Mouse (Mus musculus) midbrain, embryonic 14.5 days (tissue): ENCODE results near the gene Cd28. TPM values are rescaled to one million over a fixed set of nuclear protein-coding genes. Genes with fewer than 3 reads are reported as not detected.
"Not testable (repeated sequence)": the region's sequence is repeated elsewhere in the genome, so short reads cannot be mapped to it uniquely, and the experiment has no call there.

Experiments
- ATAC-seq: fragments of 200-750 bp; cut with Nextera tagmentation; 2 replicates; pipeline ENCODE4 v1.8.0; 2017; ENCODE audit warnings: moderate number of reproducible peaks, moderate library complexity; ENCODE audit not compliant: low FRiP score, low TSS enrichment
- DNase-seq: peaks from one replicate; pipeline ENCODE4 v3.0.0-alpha.2; 2015
- H3K27ac ChIP-seq: fragments of 300-500 bp; sonication (generic); replicated peaks from 2 replicates; pipeline ENCODE4 v1.5.1; 2014; ENCODE audit warnings: mild to moderate bottlenecking, low read depth, low read length, moderate library complexity
- H3K27me3 ChIP-seq: fragments of 300-500 bp; sonication (generic); 2 replicates; pipeline ENCODE4 v1.6.1; 2014; ENCODE audit warnings: low read length, control low read depth, mixed read lengths; ENCODE audit not compliant: control insufficient read depth, insufficient read depth
- H3K36me3 ChIP-seq: fragments of 300-500 bp; sonication (generic); 2 replicates; pipeline ENCODE4 v1.6.1; 2014; ENCODE audit warnings: low read length, control low read depth; ENCODE audit not compliant: control insufficient read depth, insufficient read depth
- H3K4me1 ChIP-seq: fragments of 300-500 bp; sonication (generic); 2 replicates; pipeline ENCODE4 v1.6.1; 2014; ENCODE audit warnings: mild to moderate bottlenecking, antibody characterized with exemption, low read length, control low read depth; ENCODE audit not compliant: control insufficient read depth, insufficient read depth
- H3K4me2 ChIP-seq: fragments of 300-500 bp; sonication (generic); 2 replicates; pipeline ENCODE4 v1.6.1; 2014; ENCODE audit warnings: mild to moderate bottlenecking, low read length, moderate library complexity
- H3K4me3 ChIP-seq: fragments of 300-500 bp; sonication (generic); replicated peaks from 2 replicates; pipeline ENCODE4 v1.5.1; 2014; ENCODE audit warnings: low read depth, low read length
- H3K9ac ChIP-seq: fragments of 300-500 bp; sonication (generic); replicated peaks from 2 replicates; pipeline ENCODE4 v1.6.1; 2014; ENCODE audit warnings: mild to moderate bottlenecking, low read length, moderate library complexity
- H3K9me3 ChIP-seq: fragments of 300-500 bp; sonication (generic); 2 replicates; pipeline ENCODE4 v1.6.1; 2016; ENCODE audit warnings: low read length, control low read depth, mixed read lengths; ENCODE audit not compliant: control insufficient read depth
- WGBS: fragments of 180-500 bp; shearing (Covaris S2); extraction: QIAGEN DNeasy Blood & Tissue Kit; methylation state at CpG from one replicate; pipeline ENCODE4 v1.1.7; 2014; 5-methylcytosine and 5-hydroxymethylcytosine counted together
- polyA plus RNA-seq: library from polyadenylated mRNA; unstranded; fragments of >200 nt; fragmentation: Nextera tagmentation; extraction: Ambion mirVana; gene quantifications from 2 replicates; pipeline ENCODE4 v1.2.1, GENCODE M21; 2014

Gene Cd28
- polyA plus RNA-seq, 1 experiment from 2014 or later, result 0.18 TPM

GRCm38 (mm10) chr1:60810821-60811220, 94.2 kb downstream of the Cd28 start:
- no peak overlapping the region for H3K4me2 ChIP-seq

GRCm38 (mm10) chr1:60811998-60812397, 95.4 kb downstream of the Cd28 start:
- H3K9ac ChIP-seq, result no peak overlapping the region
- H3K27ac ChIP-seq, result no peak overlapping the region
- no peak overlapping the region for H3K4me3 ChIP-seq
- H3K4me1 ChIP-seq, result no peaks in the 10 kb centered on the region
- H3K4me2 ChIP-seq, result no peak overlapping the region
- DNase-seq (no peak), ATAC-seq (no peak)
- no peaks in the 10 kb centered on the region for H3K36me3 ChIP-seq
- WGBS, result 86% methylated on average over 1 of the region's 1 CpGs
- H3K27me3 ChIP-seq, result no peaks in the 10 kb centered on the region
- no peaks in the 10 kb centered on the region for H3K9me3 ChIP-seq

More at GRCm38 (mm10) chr1:60810821-60811220, 94.2 kb downstream of the Cd28 start:
- Histone ChIP-seq H3K9ac (no peak overlapping the region), H3K4me3 (no peak overlapping the region), H3K27me3 (no peaks in the 10 kb centered on the region), H3K27ac (no peak overlapping the region), H3K9me3 (no peaks in the 10 kb centered on the region), H3K4me1 (no peaks in the 10 kb centered on the region), H3K36me3 (no peaks in the 10 kb centered on the region)
- DNase-seq (no peak), ATAC-seq (no peak)

DNA sequence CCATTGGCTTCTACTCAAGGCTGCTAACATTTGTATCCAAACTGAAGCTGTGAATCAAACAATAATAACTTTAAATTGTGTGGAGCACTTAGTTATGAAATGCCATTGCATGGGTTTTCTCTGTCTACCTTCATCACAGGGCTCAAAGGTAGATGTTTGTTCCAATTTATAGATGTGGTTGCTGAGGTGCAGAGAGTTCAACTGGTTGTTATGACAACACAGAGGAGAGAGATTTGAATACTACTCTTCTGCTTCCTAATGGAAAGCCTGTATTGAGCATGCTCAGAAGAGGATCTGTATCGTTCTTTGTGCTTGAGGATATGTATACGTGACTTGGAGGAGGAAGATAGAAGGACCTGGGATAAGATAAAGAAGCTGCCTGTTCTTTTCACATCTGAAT, 96.8 kb downstream of the Cd28 start:
- Histone ChIP-seq H3K4me2 (no peak overlapping the region), H3K27me3 (no peaks in the 10 kb centered on the region), H3K4me3 (no peak overlapping the region), H3K9ac (no peak overlapping the region), H3K36me3 (no peaks in the 10 kb centered on the region), H3K9me3 (no peaks in the 10 kb centered on the region), H3K27ac (no peak overlapping the region), H3K4me1 (no peaks in the 10 kb centered on the region)
- no peak for DNase-seq
- no peak for ATAC-seq
- WGBS, result 83% methylated on average over 2 of the region's 2 CpGs

DNA sequence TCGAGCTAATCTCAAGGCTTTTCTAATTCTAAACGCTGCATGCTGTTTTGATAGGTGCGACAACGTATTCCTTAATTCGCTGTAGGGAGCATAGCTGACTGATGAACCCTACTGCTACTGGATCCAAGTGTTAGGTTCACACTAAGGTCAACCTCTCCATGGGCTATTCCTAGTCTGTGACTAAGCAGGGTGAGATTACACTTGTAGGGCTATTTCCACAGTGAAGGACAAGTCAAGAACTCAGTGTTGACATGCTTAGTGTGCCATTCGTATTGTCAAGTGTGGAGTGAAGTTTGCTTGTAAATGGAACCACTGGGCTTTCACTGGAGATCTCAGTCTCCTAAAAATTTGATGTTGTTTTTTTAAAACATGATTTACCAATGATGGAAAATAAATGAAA, 99.3 kb downstream of the Cd28 start:
- H3K4me1 ChIP-seq, result no peaks in the 10 kb centered on the region
- no peaks in the 10 kb centered on the region for H3K36me3 ChIP-seq
- 93% methylated on average over 6 of the region's 6 CpGs for WGBS
- ATAC-seq (no peak), DNase-seq (no peak)
- H3K27me3 ChIP-seq, result no peaks in the 10 kb centered on the region
- H3K4me3 ChIP-seq, result no peak overlapping the region
- H3K9me3 ChIP-seq, result no peaks in the 10 kb centered on the region
- no peak overlapping the region for H3K27ac ChIP-seq
- no peak overlapping the region for H3K9ac ChIP-seq
- H3K4me2 ChIP-seq, result no peak overlapping the region

DNA sequence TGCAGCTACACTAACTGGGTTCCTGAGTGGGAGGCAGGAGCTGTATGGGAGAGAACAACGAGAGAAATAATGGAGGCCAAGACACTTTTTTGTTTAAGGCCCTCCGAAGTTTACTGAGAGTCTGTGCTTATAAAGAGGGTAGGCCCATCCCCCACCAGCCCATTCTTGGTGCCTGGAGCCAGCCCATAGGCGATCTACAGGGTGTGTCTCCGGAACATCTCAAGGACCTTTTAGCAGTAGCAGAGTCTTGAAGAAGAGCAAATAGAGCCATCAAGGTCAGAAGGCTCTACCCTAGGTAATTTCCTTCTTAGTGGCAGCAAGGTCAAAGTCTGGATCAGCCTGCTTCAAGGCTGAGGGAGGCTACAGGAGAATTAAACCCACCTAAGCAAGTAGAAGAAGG, 101.9 kb downstream of the Cd28 start:
- not testable (repeated sequence) for DNase-seq, H3K4me2 ChIP-seq, H3K9ac ChIP-seq, H3K36me3 ChIP-seq, H3K4me3 ChIP-seq, H3K27ac ChIP-seq, H3K27me3 ChIP-seq, H3K9me3 ChIP-seq, ATAC-seq, H3K4me1 ChIP-seq
- 78% methylated on average over 4 of the region's 4 CpGs for WGBS

GRCm38 (mm10) chr1:60819993-60820392, 103.4 kb downstream of the Cd28 start:
- Histone ChIP-seq H3K9ac (no peak overlapping the region), H3K4me1 (no peaks in the 10 kb centered on the region), H3K27me3 (no peaks in the 10 kb centered on the region), H3K36me3 (no peaks in the 10 kb centered on the region), H3K9me3 (no peaks in the 10 kb centered on the region), H3K27ac (no peak overlapping the region), H3K4me2 (no peak overlapping the region), H3K4me3 (no peak overlapping the region)
- 84% methylated on average over 2 of the region's 2 CpGs for WGBS
- ATAC-seq (no peak), DNase-seq (no peak)

DNA sequence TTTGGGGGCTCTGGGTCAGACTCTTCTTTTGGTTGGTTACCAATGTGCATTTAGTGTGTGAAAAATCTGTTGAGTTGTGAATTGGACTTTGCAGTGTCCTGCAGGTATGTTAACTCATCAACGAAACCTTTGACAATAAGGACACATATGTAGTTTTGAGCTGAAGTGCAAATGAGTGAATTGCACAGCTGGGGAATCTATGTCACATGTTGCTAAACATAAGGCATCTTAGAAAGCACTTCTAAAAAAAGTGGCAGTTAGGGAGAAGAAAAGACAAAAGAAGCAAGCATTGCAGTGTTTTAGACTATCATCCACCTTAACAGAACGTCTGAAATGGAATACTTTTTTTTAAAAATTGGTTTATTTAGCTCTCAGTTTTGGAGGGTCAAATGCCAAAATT, 104.4 kb downstream of the Cd28 start:
- Histone ChIP-seq H3K36me3 (no peaks in the 10 kb centered on the region), H3K9ac (no peak overlapping the region), H3K27ac (no peak overlapping the region), H3K27me3 (no peaks in the 10 kb centered on the region), H3K4me2 (no peak overlapping the region), H3K4me3 (no peak overlapping the region), H3K9me3 (no peaks in the 10 kb centered on the region), H3K4me1 (no peaks in the 10 kb centered on the region)
- ATAC-seq, result no peak
- no peak for DNase-seq
- 77% methylated on average over 2 of the region's 2 CpGs for WGBS

DNA sequence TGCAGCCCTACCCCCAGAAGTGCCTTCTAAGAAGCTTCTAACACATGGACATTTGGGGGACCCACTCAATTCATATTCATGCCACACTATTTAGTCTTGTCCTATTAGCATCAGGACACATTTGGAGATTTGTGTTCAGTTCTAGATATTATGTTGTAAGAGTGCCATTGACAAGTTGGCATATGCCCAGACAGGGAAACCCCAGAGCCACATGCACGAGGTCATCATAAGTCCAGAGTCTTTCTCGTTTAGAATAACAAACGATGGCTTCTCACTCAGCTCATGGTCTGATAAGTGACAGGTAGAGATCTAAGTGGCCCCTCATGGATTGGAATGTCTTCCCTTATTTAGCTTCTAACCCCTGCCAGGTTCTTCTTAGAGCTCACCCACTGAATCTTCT, 105.0 kb downstream of the Cd28 start:
- no peak overlapping the region for H3K9ac ChIP-seq
- no peak for ATAC-seq
- H3K27me3 ChIP-seq, result no peaks in the 10 kb centered on the region
- no peaks in the 10 kb centered on the region for H3K9me3 ChIP-seq
- 87% methylated on average over 3 of the region's 3 CpGs for WGBS
- no peak overlapping the region for H3K4me2 ChIP-seq
- H3K36me3 ChIP-seq, result no peaks in the 10 kb centered on the region
- H3K27ac ChIP-seq, result no peak overlapping the region
- no peaks in the 10 kb centered on the region for H3K4me1 ChIP-seq
- H3K4me3 ChIP-seq, result no peak overlapping the region
- DNase-seq, result no peak
